Mouse (Mus musculus) liver, adult 2 months (tissue): ENCODE results near the gene Gck.

Experiments used
- CTCF ChIP-seq: fragments of 200-500 bp; IDR thresholded peaks from 2 replicates; pipeline ENCODE4 v1.5.1; 2011; ENCODE audit warnings: low read depth, low read length, control low read depth
- POLR2A ChIP-seq: fragments of 200-500 bp; IDR thresholded peaks from 2 replicates; pipeline ENCODE4 v1.6.1; 2011; ENCODE audit warnings: low read length, control low read depth; ENCODE audit not compliant: insufficient read depth; ENCODE audit errors: extremely low read depth

GRCm38 (mm10) chr11:5892151-5892591 lies 57.7 kb downstream of the Gck start:
- TF ChIP-seq POLR2A (no peak), CTCF (no peak)
